Mouse (Mus musculus): ENCODE data around the gene Mrgprb4. TPM values are rescaled to one million over a fixed set of nuclear protein-coding genes. Genes with fewer than 3 reads are reported as not detected.

Gene Mrgprb4
- not detected in 2 replicates for polyA plus RNA-seq (2015; fragmentation: Nextera tagmentation; extraction: Ambion mirVana)

- no peaks in the 10 kb centered on the region for H3K4me1 ChIP-seq (replicated peaks; ENCODE audit: control insufficient read depth, insufficient read depth, low read length)
- H3K9me3 ChIP-seq (ENCODE audit: control insufficient read depth, low read length): no peaks in the 10 kb centered on the region; the same call in 1 of the 2 replicates
- no peak within 1 kb of the TSS for H3K27ac ChIP-seq (ENCODE audit: low read length)
- no peak within 1 kb of the TSS for H3K9ac ChIP-seq (ENCODE audit: low read length)
- 83% methylated on average over 3 of the region's 3 CpGs for WGBS
- no peak within 1 kb of the TSS for H3K4me2 ChIP-seq (ENCODE audit: low read depth, low read length)
- H3K4me3 ChIP-seq (ENCODE audit: low read length): no peak within 1 kb of the TSS
- no peaks in the 10 kb centered on the region for H3K36me3 ChIP-seq (ENCODE audit: control insufficient read depth, insufficient read depth, low read length)
- H3K27me3 ChIP-seq (ENCODE audit: control insufficient read depth, insufficient read depth, low read depth, low read length): no peaks in the 10 kb centered on the region
- ATAC-seq (ENCODE audit: low read depth): no peak
Measured at GRCm38 (mm10) chr7:48199188-48199587, at the start of gene Mrgprb4. Mrgprb4 (minus strand) TSS chr7:48199288.

DNA sequence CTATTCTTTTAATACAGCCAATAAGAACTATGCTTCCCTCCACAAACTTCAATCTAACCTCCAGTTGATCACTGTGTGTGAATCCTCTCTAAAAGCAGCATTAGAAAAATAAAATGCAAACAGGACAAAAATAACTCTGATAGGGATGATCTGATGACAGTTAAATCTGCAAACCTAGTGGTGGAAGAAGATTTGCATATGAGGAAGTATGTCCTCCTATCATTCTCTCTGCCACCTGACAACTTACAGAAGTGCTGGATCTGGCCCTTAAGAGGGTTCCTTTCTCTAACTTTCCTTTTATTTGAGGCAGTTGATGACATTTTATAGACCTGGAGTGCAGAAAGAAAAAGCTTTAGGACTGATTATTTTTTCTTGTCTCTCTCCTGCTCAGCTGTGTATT is 27.0 kb upstream of the Mrgprb4 start:
- ATAC-seq (ENCODE audit: low read depth): no peak
- Histone ChIP-seq H3K4me1 (replicated peaks; ENCODE audit: control insufficient read depth, insufficient read depth, low read length) (no peaks in the 10 kb centered on the region), H3K9me3 (ENCODE audit: control insufficient read depth, low read length) (peaks cover 6% of the 10 kb centered on the region; the same call in 1 of the 2 replicates), H3K27ac (ENCODE audit: low read length) (no peak overlapping the region), H3K9ac (ENCODE audit: low read length) (no peak overlapping the region), H3K4me2 (ENCODE audit: low read depth, low read length) (no peak overlapping the region), H3K27me3 (ENCODE audit: control insufficient read depth, insufficient read depth, low read depth, low read length) (no peaks in the 10 kb centered on the region), H3K4me3 (ENCODE audit: low read length) (no peak overlapping the region), H3K36me3 (ENCODE audit: control insufficient read depth, insufficient read depth, low read length) (no peaks in the 10 kb centered on the region)

DNA sequence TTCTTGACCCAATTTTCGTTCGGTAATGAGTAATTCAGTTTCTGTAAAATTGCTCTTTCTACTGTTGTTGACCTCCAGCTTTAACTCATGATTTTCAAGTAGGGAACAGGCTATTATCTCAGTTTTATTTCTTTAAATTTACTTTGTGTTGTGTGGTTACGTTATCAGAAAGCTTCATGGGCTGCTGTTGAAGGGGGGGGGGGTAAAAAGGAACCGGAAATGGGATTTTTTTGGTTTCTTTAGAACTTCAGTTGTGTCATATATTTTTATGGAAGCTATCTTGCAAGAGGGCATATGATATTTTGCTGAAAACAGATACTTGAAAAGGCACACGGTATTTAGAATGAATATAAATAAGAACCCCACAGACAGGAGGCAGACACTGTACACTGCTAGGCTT is 26.0 kb upstream of the Mrgprb4 start:
- no peak for ATAC-seq (ENCODE audit: low read depth)
- Histone ChIP-seq H3K27me3 (ENCODE audit: control insufficient read depth, insufficient read depth, low read depth, low read length) (no peaks in the 10 kb centered on the region), H3K4me3 (ENCODE audit: low read length) (no peak overlapping the region), H3K9ac (ENCODE audit: low read length) (no peak overlapping the region), H3K9me3 (ENCODE audit: control insufficient read depth, low read length) (peaks cover 6% of the 10 kb centered on the region; the same call in 1 of the 2 replicates), H3K27ac (ENCODE audit: low read length) (no peak overlapping the region), H3K36me3 (ENCODE audit: control insufficient read depth, insufficient read depth, low read length) (no peaks in the 10 kb centered on the region), H3K4me2 (ENCODE audit: low read depth, low read length) (no peak overlapping the region), H3K4me1 (replicated peaks; ENCODE audit: control insufficient read depth, insufficient read depth, low read length) (no peaks in the 10 kb centered on the region)
- 73% methylated on average over 5 of the region's 5 CpGs for WGBS

- Histone ChIP-seq H3K27ac (ENCODE audit: low read length) (no peak within 1 kb of the TSS), H3K4me2 (ENCODE audit: low read depth, low read length) (no peak within 1 kb of the TSS), H3K27me3 (ENCODE audit: control insufficient read depth, insufficient read depth, low read depth, low read length) (no peaks in the 10 kb centered on the region), H3K4me1 (replicated peaks; ENCODE audit: control insufficient read depth, insufficient read depth, low read length) (no peaks in the 10 kb centered on the region), H3K9ac (ENCODE audit: low read length) (no peak within 1 kb of the TSS), H3K4me3 (ENCODE audit: low read length) (no peak within 1 kb of the TSS), H3K9me3 (ENCODE audit: control insufficient read depth, low read length) (no peaks in the 10 kb centered on the region), H3K36me3 (ENCODE audit: control insufficient read depth, insufficient read depth, low read length) (no peaks in the 10 kb centered on the region)
- ATAC-seq (ENCODE audit: low read depth): no peak
- 74% methylated on average over 2 of the region's 2 CpGs for WGBS
Measured at GRCm38 (mm10) chr7:48168919-48169318, 30.2 kb downstream of the Mrgprb4 start, which contains the start of gene Mrgprb5. Mrgprb5 (minus strand) TSS chr7:48169019.

DNA sequence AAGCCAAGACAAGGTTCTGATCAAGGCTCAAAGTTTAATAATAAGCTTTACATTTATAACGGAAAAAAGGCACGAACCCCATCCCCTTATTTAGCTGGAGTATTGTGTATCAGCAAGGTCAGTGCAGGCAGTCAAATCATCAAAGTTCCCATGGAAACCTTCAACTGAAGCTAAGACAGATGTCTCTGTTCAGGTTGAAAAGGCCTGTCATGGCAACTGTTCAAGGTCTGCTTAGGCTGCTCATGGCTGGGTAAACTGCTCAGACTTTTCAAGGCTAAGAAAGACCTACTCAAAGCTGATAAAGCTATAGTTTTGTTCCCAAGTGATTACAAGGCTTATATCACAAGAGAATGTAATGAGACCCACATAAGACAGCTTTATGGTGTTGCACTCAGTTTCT is 31.6 kb downstream of the Mrgprb4 start:
- Histone ChIP-seq H3K36me3 (ENCODE audit: control insufficient read depth, insufficient read depth, low read length) (no peaks in the 10 kb centered on the region), H3K4me3 (ENCODE audit: low read length) (no peak overlapping the region), H3K27me3 (ENCODE audit: control insufficient read depth, insufficient read depth, low read depth, low read length) (no peaks in the 10 kb centered on the region), H3K9me3 (ENCODE audit: control insufficient read depth, low read length) (no peaks in the 10 kb centered on the region), H3K4me2 (ENCODE audit: low read depth, low read length) (no peak overlapping the region), H3K4me1 (replicated peaks; ENCODE audit: control insufficient read depth, insufficient read depth, low read length) (no peaks in the 10 kb centered on the region), H3K9ac (ENCODE audit: low read length) (no peak overlapping the region), H3K27ac (ENCODE audit: low read length) (no peak overlapping the region)
- no peak for ATAC-seq (ENCODE audit: low read depth)
- 81% methylated on average over 2 of the region's 2 CpGs for WGBS

Other genes starting within 250 kb of the Mrgprb4 start
- not detected in 2 replicates for gene Mrgpra4, start 217.2 kb downstream of the Mrgprb4 start, polyA plus RNA-seq (2015; fragmentation: Nextera tagmentation; extraction: Ambion mirVana)
- gene Mrgprx1, start 171.7 kb downstream of the Mrgprb4 start, polyA plus RNA-seq (2015; fragmentation: Nextera tagmentation; extraction: Ambion mirVana): not detected in 2 replicates
- not detected in 2 replicates for gene Mrgprb5, start 30.3 kb downstream of the Mrgprb4 start, polyA plus RNA-seq (2015; fragmentation: Nextera tagmentation; extraction: Ambion mirVana)
- not detected in 2 replicates for gene Mrgprb8, start 189.2 kb upstream of the Mrgprb4 start, polyA plus RNA-seq (2015; fragmentation: Nextera tagmentation; extraction: Ambion mirVana)